Mouse (Mus musculus) lung, adult 18-20 months (tissue): ENCODE measurements around the gene Olfr1371.

Experiments used
- DNase-seq, 2 experiments: peaks; one replicate each; pipeline ENCODE4 v3.0.0; 2022; ENCODE audit warnings: mixed read lengths in 2 of 2

The Olfr1371 gene

GRCm38 (mm10) chr11:52213887-52214286 lies at the start of gene Olfr1371:
Gene Olfr1371 (minus strand): TSS chr11:52213987.
- DNase-seq, result no peak

GRCm38 (mm10) chr11:52262338-52262737 lies 48.6 kb upstream of the Olfr1371 start:
- DNase-seq, result peak in 1 of 2 experiments; percentile 2

- DNase-seq, result peak; percentile 59 to 73
Observed at GRCm38 (mm10) chr11:52261937-52262336, 48.1 kb upstream of the Olfr1371 start.

- no peak for DNase-seq
Observed at GRCm38 (mm10) chr11:52260878-52261277, 47.1 kb upstream of the Olfr1371 start.

GRCm38 (mm10) chr11:52258711-52259110 lies 44.9 kb upstream of the Olfr1371 start:
- DNase-seq, result no peak

GRCm38 (mm10) chr11:52257376-52257775 lies 43.6 kb upstream of the Olfr1371 start:
- DNase-seq, result no peak

GRCm38 (mm10) chr11:52255077-52255476 lies 41.3 kb upstream of the Olfr1371 start:
- DNase-seq, result peak in 1 of 2 experiments; percentile 2

- DNase-seq, result peak; percentile 75 to 78
Observed at GRCm38 (mm10) chr11:52253674-52254375, 40.0 kb upstream of the Olfr1371 start.

GRCm38 (mm10) chr11:52252692-52253091 lies 38.9 kb upstream of the Olfr1371 start:
- DNase-seq, result no peak

- DNase-seq, result no peak
Observed at GRCm38 (mm10) chr11:52251770-52252169, 38.0 kb upstream of the Olfr1371 start.

- DNase-seq, result no peak
Observed at GRCm38 (mm10) chr11:52249452-52249851, 35.7 kb upstream of the Olfr1371 start.

- DNase-seq, result no peak
Observed at GRCm38 (mm10) chr11:52240898-52241542, 27.2 kb upstream of the Olfr1371 start.

GRCm38 (mm10) chr11:52234509-52234908 lies 20.7 kb upstream of the Olfr1371 start:
- DNase-seq, result no peak

GRCm38 (mm10) chr11:52233906-52234305 lies 20.1 kb upstream of the Olfr1371 start:
- no peak for DNase-seq

- DNase-seq, result no peak
Observed at GRCm38 (mm10) chr11:52233043-52233653, 19.4 kb upstream of the Olfr1371 start.

- DNase-seq, result peak; percentile 90 to 91
Observed at GRCm38 (mm10) chr11:52231606-52232541, 18.1 kb upstream of the Olfr1371 start, which contains the start of gene Skp1a. Gene Skp1a (plus strand): TSS chr11:52231995.

- no peak for DNase-seq
Observed at GRCm38 (mm10) chr11:52230694-52231093, 16.9 kb upstream of the Olfr1371 start.

GRCm38 (mm10) chr11:52228722-52229448 lies 15.1 kb upstream of the Olfr1371 start:
- no peak for DNase-seq

- no peak for DNase-seq
Observed at GRCm38 (mm10) chr11:52227466-52228226, 13.9 kb upstream of the Olfr1371 start.

GRCm38 (mm10) chr11:52227053-52227452 lies 13.3 kb upstream of the Olfr1371 start:
- no peak for DNase-seq

GRCm38 (mm10) chr11:52225986-52226599 lies 12.3 kb upstream of the Olfr1371 start:
- no peak for DNase-seq
